Mouse (Mus musculus) naive thymus-derived CD4-positive, alpha-beta T cell, adult 2 months (primary cell): ENCODE data around the gene Pcsk6.

Source experiments
- DNase-seq: peaks from one replicate; pipeline ENCODE4 v3.0.0-alpha.2; 2011; ENCODE audit warnings: low read depth

Gene Pcsk6

DNA sequence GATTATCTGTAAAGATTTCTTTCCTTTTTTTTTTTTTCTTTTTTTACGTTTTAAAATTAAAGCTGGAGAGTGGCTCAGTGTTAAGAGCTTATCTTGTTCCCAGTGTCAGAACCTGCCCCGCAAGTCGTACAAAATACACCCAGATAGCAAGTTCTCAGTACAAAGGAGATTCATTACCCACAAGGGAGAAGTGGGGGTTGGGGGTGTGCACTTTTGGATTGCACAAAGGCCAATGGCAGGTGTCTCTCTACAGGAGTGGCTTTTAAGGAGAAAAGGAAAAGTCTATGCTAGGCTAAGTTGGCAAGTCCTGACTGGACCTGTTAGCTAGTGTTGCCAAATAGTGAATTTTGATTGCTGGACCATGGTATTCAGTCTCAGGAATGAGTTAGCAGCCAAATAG is 140.3 kb downstream of the Pcsk6 start:
- DNase-seq, result no peak

DNA sequence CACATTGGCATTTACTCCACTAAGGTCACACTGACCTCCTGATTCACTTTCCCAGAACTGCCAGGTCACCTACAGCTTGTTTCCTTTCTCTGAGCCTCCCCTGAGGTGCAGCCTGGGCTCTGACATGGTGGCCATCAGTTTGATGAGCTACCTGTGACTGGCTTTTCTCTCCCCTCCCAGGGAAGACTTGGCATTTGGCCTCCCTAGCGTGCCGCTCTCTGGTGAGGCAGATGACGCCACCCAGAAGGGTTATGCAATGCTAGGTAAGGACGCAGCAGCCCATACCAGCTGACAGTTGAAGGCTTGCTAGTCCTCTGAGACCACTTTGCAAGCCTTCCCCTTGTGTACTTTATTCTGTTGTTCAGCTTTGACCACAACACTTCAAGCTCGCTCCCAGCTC is 141.9 kb downstream of the Pcsk6 start:
- DNase-seq, result no peak

DNA sequence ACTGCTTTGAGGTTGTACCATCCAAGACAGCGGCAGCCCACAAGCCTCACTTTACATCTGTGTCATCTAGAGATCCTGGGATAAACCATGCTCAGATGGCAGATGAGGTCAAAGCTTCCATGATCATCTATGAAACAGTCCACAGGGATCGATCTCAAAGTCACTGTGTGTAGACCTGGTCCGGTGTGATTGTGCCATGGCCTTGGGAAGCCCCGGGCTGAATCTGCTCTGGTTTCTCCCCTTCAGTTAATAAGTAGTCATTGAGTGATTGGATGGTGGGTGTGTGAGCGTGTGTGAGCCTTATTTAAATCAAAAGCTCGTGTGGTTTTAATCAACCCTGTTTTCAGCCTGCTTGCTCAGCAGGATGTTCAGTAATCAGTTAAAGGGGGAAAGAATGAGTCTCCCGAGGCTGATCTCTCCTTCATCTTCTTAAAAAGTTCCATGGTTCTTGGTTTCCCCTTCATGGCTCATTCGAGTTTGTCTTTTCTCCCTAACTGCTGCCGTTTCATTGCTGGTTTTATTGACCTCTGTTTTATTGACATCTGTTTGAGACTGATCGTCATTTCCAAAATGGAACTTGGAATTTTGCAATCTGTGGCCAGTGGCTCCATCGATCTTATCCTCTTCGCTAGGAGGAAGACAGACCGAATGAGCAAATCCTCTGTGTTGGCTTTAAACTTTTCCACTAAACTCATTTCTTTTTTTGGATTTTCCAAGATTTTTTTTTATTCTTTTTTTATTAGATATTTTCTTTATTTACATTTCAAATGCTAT is 142.5 kb downstream of the Pcsk6 start:
- DNase-seq, result no peak

DNA sequence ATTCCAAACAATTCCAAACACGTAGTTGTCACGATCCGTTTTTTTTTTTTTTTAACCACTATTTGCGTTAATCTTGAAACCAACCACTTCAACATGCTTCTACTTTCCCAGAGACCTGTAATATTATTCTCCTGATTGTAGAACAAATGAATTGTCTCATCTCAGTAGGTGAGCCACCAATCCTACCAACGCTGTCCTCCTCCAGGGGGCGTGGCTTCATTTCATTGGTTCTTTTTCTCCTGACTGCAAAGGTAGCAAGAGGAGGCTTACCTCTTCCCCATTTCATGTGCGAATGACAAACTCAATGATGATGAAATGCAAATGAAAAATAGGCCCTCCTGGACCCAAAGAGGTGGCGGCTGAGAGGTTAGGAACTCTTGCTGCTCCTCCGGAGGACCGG is 143.5 kb downstream of the Pcsk6 start:
- DNase-seq, result no peak

DNA sequence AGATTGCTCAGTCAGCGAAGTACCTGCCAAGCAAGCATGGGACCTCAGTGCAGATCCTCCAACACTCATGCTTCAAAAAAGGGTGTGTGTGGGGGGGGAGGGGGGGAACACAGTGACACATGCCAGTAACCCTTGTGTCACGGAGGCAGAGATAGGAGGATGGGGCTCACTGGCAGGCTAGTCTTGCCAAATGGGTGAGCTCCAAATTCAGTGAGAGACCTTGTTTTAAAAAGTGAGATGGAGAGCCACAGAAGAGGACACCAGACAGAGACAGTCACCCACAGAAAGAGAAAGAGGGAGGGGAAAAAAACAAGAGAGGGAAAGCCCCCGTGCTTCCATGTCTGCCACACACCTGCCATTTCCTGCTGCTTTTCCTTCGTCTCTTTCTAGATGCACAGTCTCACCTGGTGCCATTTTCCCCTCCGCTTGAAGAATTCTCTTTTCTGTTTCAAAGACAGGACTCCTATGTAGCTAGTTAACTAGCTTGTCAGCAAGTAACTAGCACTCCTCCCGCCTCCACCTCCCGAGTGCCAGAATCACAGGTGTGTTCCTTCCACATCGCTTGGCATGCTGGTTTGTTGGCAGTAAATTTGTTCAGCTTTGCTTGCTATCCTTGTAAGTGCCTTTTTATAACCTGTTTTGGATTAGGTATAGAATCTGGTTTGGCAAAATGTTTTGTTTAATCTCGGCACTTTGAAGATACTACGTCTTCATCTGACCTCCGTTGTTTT is 146.8 kb downstream of the Pcsk6 start:
- DNase-seq, result no peak

DNA sequence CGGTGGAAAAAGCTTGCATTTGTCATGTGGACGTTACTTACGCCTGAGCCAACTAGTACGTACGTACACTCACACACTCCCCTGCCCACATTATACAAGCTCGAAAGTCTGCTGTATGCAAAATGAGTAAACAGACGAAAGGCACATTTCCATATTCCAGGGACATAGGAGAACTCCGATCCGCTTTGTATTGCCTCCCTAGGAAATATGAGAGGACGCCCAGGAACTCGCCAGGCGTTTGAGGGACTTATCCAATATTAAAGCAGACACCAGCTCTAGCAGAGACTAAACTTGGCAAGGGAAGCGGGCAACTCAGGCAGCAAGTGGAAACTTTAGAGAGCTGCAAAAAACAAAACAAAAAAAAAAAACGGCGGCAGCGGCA is 147.3 kb downstream of the Pcsk6 start:
- no peak for DNase-seq

DNA sequence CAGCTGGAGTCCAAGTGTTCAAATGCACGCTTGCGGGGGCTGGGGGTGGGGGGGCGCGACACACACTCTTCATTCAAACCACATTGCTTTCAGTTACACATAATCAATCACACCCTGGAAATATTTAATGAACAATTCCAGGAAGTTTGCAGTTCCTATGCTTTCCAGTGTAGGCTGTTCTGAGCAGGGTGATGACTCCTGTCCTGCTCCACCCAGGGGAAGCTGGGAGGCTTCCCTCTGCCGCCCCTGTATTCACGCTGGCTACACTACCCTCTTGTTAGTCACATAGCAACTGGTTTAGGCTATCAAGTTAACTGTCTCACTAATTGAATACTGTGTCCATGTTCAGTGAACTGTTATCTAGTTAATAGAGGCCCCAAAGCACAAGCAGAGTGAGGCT is 149.0 kb downstream of the Pcsk6 start:
- no peak for DNase-seq

DNA sequence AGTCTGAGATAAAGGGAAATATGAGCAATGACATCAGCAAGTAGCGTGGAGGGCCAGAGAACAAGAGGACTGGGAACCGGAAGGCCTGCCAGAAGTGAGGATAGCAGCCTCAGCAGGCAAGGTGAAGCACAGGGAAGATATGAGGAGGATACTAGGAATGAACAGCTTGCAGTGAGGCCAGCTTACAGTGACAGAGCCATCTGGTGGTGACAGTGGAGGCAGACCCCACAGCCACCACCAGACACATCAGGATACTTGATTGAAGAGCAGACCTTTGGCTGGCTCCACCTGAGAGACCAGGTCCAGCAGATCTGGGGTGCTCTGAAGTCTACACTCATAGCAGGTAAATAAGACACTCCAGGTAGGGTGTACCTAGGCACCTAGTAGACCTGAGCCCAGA is 166.2 kb downstream of the Pcsk6 start:
- DNase-seq, result no peak

DNA sequence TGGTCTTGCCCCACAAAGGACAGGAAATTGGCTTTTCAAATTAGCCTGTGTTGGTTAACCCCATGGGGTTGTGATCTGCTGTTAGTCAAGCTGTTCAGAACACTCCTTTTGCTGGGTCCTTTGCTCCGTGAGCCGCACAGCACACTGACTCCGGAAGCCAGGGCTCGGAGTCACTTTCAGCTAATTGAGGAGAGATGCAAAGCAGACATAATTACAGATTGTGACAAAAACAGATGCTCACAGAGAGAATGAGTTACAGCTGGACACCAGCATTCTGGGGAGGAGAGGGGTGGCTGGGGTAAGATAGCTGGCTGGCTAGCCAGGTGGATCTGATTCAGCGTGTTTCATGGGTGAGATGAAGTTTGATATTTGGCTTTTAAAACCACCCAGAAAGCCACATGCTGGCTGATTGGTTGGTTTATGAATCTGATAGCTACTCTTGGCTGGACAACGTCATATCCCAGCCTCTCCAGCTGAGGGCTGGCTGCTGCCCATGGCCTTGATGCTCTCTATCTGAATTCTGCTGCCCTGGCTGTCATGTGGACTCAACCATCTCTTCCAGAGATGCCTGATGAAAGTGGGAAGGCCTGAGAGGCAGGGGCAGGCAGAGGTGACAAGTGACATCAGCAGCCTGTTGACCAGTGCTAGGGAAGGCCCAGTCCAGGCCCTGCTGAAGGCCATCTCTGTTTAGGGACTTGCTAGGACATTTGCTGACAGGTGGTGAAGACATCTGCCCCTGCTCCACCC is 167.4 kb downstream of the Pcsk6 start:
- DNase-seq, result no peak

DNA sequence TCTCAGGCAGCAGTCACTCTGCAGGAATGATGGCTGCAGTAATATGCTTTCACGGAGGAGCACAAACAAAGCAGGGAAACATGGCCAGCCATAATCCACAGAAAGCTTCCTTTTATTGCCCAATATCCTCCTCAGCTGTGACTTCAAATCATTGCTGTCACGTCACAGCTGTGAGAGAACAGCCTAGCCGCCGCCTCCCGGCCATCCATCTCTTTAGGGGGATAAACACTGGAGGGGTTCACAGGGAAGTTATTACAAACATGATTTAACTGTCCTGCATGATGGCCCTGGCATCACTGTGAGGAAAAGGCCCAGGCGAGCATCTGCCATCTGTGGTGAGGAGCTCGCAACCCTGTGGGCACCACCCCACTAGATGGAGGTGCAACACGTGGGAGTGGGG is 175.3 kb downstream of the Pcsk6 start:
- DNase-seq, result no peak

DNA sequence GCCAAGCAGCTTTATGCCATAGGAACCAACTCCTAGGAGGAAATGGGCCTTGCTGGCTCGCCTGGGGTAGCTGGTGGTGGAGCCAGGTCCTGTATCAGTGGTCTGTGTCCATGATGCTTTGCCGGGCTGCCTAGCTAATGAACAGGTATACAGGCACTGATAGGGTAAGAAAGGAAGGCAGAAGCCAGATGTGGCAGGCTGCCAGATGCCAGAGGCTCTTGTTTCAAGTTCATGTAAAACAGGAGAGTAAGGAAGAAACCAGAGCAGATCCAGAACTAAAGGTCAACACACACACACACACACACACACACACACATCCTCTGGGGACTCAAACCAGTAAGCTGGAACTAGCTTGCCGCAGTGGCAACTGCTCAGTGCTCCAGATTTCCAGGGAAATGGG is 176.7 kb downstream of the Pcsk6 start:
- DNase-seq, result no peak

DNA sequence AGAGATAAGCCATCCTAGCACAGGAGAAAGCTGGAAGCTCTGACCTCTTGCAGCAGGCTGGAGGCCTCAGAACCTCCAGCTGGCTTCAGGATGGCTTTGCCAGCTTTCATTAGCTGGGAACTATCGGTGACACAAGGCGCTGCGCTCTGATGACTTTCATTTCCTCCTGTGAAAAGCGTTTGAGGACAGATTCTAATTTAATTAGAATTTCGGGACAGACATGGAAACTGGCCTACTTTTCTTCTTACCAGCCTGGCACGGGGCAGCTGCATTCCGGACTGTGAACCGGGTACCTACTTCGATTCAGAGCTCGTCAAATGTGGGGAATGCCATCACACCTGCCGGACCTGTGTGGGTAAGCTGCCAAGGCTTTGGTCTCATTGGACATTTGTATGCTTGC is 177.2 kb downstream of the Pcsk6 start:
- DNase-seq, result no peak

DNA sequence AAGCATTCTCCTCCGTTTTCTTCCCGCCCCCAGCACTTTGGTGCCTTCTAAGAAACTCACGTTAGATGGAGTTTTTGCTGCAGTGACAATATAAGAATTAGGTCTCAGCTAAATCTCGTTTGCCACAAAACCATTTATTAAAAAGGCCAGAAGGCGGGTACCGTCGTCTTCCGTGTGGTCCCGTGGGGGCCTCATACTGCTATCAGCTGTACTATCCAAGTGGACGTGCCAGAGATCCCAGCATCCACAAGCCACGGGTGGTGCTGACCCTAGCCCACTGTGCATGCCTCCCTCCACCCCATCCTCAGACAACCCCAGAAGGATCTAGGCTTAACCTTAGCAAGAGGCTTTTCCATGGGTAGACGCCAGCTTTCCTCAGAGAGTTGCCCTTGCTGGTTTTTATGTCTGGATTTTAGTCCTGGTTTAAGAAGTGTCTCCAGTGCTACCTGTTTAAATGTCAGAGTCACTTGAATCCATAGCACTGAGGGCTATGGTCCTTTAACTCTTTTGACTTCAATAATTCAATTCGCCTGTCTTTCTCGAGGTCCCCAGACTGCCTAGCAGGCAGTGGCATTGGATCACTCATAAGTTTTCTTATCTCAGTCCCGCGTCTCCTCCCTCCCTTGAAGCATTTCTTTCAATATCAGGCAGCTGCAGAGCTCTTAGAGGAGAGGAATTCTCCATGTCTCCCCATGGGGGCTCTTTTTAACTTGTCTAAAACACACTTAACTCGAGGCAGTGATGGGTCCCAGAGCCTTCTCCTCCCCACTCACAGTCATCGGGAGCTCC is 178.7 kb downstream of the Pcsk6 start:
- no peak for DNase-seq

DNA sequence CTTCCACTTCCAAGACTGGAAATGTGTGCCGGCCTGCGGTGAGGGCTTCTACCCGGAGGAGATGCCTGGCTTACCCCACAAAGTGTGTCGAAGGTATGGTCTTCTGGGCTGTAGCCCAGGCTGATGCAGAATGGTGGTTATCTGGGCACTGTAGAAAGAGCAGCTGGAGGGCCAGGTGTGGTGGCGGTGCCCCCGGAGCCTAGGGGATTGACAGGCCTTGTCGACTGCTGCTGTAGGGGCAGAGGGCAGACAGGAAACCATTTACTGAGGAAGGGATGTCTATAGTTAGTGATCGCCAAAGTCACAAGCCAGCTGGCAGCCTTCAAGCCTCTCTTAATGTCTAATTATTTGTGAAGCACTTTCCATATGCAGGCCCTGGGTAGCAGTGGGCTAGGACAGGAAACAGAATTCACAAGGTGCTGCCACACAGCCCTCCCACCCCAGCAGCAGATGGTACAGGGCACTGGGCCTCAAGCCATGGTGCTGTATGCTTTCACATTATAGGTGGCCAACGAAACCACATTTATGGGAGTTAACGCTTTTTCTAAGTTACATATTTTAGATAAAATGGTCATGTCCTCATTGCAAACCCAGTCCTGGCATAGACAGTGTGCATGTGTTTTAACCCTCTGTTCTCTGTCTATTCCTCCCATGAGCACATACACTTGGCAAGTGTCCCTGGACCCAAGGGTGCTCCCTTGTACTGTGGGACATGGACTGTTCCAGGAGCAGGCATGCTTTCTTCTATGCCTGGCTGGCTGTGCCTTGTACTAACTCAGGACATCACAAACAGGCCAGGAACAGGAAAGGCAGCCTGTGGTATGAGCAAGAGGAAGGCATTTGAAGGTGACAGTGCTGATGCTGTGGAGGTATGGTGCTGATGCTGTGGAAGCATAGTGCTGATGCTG is 182.3 kb downstream of the Pcsk6 start, which contains the start of gene Gm45213:
Gm45213 (plus strand) TSS at position 51 of the 908 bp plus-strand sequence.
- no peak for DNase-seq

DNA sequence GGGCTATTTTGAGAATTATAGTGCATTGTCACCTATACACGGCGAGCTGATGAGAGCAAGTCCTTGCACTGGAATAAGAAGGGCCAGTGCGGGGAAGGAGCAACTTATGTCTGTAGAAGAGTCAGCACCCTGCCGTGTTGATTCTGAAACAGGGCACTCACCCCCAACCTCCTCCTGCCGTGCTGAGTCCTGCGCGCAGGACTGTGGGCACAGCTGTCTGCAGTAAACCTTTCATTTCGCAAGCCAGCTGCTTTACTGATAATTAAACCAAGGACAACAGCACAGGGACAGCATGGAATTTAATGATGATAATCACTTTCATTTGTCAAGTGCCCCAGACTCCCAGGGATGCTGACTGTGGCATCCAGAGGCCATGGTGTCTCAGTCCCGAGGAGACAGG is 183.1 kb downstream of the Pcsk6 start:
- DNase-seq, result no peak

DNA sequence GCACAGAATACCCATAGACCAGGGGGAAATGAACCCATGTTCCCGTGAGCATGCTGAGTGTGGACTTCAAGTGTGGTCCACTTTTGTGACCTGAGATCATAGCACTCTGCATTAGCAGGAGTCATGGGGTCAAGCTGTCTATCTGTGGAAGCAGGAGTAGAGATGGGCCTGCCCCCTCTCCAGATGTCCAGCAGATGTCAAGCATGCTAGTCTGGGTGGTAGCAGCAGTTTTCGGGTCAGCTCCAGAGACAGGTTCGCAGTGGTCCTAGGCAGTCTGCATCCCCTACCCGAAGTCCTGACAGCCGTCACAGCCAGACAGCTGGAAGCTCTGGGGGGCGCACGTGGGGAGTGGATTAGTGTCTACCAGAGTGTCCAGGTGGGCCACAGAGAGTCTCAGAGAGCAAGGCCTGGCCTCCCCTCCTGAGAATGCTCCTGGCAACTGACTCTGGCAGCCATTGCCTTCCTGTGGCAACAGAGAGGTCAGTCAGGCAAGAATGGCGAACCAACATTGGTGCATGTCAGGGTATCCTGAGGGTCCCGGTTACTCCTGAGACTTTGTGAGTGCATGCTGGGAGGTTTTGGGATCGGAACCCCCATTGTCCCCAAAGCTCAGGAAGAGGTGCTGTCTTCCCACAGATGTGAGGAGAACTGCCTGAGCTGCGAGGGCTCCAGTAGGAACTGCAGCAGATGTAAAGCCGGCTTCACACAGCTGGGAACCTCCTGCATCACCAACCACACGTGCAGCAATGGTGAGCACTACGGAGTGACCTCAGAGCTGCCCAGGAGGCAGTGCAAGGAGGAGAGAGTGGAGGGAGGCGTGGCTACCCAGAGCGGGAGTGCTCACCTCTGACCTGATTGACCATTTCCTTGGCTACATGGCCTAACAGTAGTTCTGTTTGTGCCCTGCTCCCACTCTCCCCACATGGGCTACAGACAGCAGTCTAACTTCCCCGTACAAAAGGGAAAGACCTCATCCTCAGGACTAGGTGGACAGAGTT is 185.7 kb downstream of the Pcsk6 start:
- DNase-seq, result no peak

DNA sequence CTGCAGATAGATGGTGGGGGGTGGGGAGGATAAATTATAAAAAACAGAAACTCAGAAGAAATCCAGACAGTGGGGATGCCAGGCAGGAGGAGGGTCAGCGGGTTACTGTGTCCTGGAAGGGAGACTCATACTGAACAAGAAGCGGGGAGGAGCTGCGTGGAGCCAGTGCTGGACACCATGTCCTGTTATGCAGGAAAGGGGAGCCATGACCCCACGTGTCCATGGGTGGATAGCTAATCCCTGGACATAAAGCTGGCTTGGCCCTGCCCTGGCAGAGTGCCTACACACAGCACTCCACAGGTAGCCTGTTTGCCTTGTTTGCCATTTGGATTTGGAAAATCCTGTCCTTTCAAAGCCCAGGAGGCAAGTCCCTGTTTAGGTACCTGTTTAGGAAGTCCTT is 186.4 kb downstream of the Pcsk6 start:
- DNase-seq, result no peak

DNA sequence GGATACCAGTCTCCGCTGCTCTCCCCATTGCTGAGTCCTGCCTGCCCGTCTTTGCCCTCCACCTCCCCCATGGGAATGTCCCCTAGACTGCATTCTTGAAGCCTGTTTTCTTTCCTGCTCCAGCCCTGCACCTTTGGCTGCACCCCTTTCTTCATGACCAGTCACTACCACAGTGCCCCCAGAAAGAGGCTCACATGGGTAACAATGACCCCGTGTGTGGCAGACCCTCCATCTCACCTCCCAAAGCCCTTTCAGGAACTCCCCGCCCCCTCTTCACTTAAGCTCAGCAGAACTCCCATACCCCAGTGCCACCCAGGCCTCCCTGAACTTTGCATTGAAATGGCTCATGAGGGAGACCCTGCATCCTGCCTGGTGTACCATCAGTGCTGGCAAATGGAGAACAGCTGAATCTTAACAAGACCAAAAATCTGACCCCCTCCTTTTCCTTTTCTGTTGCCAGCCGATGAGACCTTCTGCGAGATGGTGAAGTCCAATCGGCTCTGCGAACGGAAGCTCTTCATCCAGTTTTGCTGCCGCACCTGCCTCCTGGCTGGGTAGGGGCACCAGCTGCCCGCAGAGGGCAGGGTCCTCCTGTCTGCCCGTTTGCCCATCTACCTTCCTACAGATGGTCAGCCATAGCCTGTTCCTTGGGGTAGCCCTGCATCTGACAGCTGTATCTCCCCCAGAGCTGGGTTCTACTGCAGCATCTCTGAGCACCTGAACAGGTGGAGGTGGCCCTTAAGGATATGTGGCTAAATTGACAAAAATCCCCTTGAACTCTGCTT is 187.1 kb downstream of the Pcsk6 start:
- no peak for DNase-seq

DNA sequence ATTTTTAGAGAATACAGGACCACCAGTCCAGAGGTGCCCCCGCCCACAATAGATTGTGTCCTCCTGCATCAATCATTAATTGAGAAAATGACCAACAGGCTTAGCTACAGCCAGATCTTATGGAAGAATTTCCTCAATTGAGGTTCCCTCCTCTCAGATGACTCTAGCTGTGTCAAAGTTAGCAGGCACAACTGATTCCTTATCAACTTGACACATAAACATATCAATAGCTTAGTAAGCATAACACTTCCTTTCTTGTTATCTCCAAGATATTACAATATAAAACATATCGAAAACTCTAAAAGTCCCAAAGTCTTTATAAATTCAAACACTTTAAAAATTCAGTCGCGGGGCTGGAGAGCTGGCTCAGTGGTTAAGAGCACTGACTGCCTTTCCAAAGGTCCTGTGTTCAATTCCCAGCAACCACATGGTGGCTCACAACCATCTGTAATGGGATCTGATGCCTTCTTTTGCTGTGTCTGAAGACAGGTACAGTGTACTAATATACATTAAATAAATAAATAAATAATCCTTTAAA is 192.5 kb downstream of the Pcsk6 start:
- DNase-seq, result no peak
